Mouse (Mus musculus) brain, embryonic 14.5 days (tissue): ENCODE results near the gene 9530077C05Rik.

Experiments used
- CTCF ChIP-seq: fragments of 200-500 bp; IDR thresholded peaks from 2 replicates; pipeline ENCODE4 v1.5.1; 2012; ENCODE audit warnings: inconsistent platforms, mild to moderate bottlenecking, moderate library complexity, borderline replicate concordance; ENCODE audit not compliant: insufficient read depth, insufficient read length; ENCODE audit errors: extremely low read depth
- POLR2A ChIP-seq: fragments of 200-500 bp; IDR thresholded peaks from 2 replicates; pipeline ENCODE4 v1.6.1; 2012; ENCODE audit warnings: mild to moderate bottlenecking, inconsistent platforms, borderline replicate concordance; ENCODE audit not compliant: poor library complexity, insufficient read depth, insufficient read length, severe bottlenecking; ENCODE audit errors: extremely low read depth

- no peak for TF ChIP-seq POLR2A
- no peak for TF ChIP-seq CTCF
These were observed 56.3 kb downstream of the 9530077C05Rik start for GRCm38 (mm10) chr9:22467371-22468169.
